Mouse (Mus musculus): Measurements from ENCODE around the gene 1700001P01Rik.
"Not testable (repeated sequence)": the region's sequence is repeated elsewhere in the genome, so short reads cannot be mapped to it uniquely, and the experiment has no call there.

1700001P01Rik gene

GRCm38 (mm10) chr11:97745331-97745721 is 30.4 kb downstream of the 1700001P01Rik start:
- DNase-seq (ENCODE audit: extremely low spot score): no peak

GRCm38 (mm10) chr11:97744718-97745330 is 30.9 kb downstream of the 1700001P01Rik start:
- peak; percentile 100 for DNase-seq (ENCODE audit: extremely low spot score)

DNA sequence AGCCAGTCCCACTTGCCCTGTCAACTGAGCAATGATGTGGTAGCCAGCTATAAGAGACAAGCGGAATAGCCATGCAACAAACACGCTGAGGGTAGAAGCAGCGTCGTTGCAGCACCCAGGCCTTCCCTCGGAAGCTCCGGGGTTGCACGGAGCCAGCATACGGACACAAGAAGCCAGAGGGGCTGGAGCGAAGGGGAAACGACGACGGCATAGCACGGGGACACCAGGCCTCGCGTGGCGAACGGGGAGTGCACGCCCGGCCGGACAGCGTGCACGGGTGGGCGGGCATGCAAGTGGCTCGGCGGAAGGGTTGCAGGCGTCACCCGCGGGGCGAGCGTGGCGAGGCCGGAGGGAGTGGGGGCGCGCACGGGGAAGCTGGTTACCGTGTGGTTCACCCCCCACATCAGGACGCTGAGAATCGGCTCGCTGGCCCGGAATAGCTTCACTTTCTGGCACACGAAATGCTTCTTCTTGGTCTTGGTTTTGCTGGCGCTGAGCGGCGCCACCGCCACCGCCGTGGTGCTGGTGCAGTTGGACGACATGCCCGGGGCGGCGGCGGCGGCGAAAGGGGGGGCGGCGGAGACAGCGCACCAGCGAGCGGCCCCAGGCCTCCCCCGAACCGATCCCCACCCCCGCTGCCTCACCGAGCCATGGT is 31.5 kb downstream of the 1700001P01Rik start, which contains the start of gene Pip4k2b:
Gene Pip4k2b, minus strand, starts transcription at position 642 of the 655 bp plus-strand sequence.
- no peak for DNase-seq (ENCODE audit: extremely low spot score)

DNA sequence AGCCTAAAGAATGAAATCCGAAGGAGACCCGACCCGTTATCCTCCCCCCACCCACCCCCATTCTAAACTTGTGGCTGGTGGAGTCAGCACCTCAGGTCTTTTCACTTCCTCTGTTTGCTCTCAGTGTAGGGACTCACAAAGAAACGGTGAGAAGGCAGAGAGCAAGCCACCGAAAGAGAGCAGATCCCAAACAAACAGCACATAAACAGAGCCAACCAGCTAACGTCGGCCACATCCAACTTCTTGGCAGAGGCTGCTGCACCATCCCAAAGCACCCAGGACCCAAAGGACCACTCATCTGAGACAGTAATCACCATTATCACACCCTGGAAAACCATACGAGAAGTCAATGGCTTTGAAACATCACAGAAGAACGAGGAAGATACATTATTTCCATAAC is 32.3 kb downstream of the 1700001P01Rik start:
- no peak for DNase-seq (ENCODE audit: extremely low spot score)

DNA sequence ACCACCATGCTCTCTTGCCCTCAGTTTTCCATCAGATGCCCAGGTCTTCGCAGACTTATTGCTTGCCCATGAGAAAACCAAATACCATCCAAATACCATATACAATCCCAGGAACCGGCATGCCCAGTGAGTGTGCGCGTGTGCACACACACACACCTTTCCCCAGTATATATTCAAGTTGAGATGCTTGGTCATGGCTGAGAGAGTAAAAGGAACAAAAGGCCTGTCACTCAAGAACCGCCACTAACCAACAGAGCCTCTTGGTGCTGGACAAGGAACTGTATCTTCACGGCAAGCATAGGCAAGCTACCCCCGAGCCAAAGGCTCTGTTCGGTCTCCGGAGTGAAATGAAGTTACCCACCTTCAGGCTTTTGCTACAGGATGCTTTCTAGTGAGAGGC is 33.1 kb downstream of the 1700001P01Rik start:
- DNase-seq (ENCODE audit: extremely low spot score): no peak

DNA sequence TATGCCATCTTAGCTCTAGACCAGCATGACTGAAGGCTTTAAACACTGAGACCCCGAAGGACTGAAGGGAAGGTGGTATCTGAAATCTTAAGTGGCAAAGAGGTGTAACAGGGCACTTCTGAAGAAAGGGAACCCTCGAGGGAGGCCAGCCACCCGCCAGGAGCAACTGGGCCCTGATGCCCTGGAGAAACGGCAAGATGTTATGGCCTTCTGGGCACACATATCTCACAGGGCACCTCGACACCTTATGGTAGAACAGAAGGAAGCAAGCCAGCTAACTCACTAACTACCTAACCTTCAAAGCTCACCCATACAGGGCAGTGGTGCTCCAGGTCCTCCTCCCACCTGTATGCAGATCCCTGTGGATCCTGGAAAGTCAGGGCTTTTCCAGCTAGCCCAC is 33.6 kb downstream of the 1700001P01Rik start:
- no peak for DNase-seq (ENCODE audit: extremely low spot score)

DNA sequence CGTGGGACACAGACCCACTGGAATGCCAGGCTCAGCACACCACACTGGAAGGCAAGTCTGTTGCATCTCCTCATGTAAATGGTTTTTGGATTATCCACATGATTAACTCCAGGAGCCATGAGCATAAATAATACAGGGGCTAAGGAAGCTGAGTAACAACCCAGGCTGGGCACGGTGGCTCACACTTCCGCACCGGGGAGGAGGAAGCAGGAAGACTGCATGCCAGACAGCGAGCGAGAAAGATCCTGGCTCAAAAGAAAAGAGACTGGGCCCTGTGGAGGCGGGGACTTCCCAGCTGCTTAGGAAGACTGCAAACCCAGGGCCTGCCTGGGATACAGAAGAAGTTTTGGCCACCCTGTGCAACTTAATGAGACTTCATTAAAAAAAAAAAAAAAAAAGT is 35.5 kb downstream of the 1700001P01Rik start:
- DNase-seq (ENCODE audit: extremely low spot score): no peak

DNA sequence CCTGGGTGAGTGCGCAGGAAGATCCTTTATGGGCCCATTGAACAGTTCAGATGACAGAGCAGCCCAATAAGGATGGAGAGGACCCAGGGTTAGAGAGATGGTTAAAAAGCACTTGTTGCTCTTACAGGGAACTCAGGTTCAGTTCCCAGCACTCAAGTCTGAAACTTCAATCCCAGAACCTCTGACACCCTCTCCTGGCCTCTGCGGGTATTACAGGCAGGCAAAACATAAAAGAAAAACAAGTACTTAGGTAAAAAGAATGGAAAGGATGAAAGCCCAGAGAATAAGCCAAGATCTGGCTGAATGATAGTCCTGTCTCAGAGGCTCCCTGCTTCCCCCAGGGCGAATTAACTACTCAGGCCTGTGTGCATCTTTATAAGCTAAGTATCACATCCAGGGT is 36.6 kb downstream of the 1700001P01Rik start:
- no peak for DNase-seq (ENCODE audit: extremely low spot score)

GRCm38 (mm10) chr11:97738703-97739102 is 37.0 kb downstream of the 1700001P01Rik start:
- DNase-seq (ENCODE audit: extremely low spot score): no peak

- DNase-seq (ENCODE audit: extremely low spot score): no peak
Measured at GRCm38 (mm10) chr11:97737600-97737999, 38.1 kb downstream of the 1700001P01Rik start.

DNA sequence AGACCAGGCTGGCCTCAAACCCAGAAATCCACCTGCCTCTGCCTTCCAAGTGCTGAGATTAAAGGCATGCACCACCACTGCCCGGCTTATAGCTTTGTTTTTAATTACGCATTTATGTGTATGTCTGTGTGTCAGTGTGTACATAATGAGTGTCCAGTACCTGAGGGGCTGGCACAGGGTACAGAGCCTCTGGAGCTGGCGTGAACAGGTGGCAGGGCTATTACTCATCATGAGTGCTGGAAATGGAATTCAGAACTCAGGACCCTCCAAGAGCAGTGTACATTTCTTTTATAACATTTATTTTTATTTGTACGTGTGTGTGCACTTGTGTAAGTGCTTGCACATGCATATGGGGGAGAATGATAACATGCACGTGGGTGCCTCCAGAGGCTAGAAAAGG is 39.1 kb downstream of the 1700001P01Rik start:
- DNase-seq (ENCODE audit: extremely low spot score): no peak

GRCm38 (mm10) chr11:97734810-97735209 is 40.9 kb downstream of the 1700001P01Rik start:
- DNase-seq (ENCODE audit: extremely low spot score): not testable (repeated sequence)

DNA sequence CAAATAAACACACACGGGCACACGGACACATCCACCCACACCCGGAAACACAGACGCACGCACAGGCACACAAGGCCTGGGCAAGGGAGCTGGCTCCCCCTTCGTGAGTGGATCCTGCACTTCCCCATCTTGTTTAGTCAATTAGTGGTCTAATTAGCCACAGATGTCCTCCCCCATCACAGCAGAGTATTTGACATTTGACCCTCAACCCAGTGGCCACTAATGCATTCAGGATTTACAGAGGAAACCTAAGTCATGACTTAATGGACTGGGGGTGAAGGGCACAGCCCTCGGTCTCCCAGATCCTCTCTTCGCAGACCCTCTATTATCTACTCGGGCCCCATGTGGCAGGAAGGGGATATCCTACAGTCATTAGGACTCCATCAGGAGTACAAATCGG is 42.0 kb downstream of the 1700001P01Rik start:
- DNase-seq (ENCODE audit: extremely low spot score): peak; percentile 73

DNA sequence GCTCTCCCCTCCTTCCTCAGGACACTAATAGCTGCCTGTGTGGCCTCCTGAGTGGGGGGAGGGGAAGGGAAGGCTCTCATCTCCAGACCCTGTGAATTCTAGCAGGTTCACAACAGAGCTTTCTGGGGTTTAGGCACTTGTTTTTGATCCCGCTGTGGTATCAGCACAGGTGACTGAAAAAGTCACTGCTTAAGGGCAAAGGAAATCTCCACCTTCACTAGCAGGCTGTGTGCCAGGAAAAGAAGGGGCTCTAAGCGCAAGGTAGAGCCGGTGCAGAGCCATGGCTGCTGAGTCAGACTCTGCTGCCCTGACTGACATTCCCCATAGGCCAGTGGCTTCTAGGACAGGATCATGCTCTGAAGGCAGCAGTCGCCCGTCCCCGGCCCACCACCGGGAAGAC is 47.0 kb downstream of the 1700001P01Rik start:
- no peak for DNase-seq (ENCODE audit: extremely low spot score)

GRCm38 (mm10) chr11:97728311-97728710 is 47.4 kb downstream of the 1700001P01Rik start:
- no peak for DNase-seq (ENCODE audit: extremely low spot score)

GRCm38 (mm10) chr11:97723709-97724108 is 52.0 kb downstream of the 1700001P01Rik start:
- DNase-seq (ENCODE audit: extremely low spot score): no peak
